Mouse (Mus musculus): ENCODE results near the gene I0C0044D17Rik. TPM values are rescaled to one million over a fixed set of nuclear protein-coding genes. Genes with fewer than 3 reads are reported as not detected.

Gene I0C0044D17Rik
- polyA plus RNA-seq, 1 experiment from 2014 or later: not detected

DNA sequence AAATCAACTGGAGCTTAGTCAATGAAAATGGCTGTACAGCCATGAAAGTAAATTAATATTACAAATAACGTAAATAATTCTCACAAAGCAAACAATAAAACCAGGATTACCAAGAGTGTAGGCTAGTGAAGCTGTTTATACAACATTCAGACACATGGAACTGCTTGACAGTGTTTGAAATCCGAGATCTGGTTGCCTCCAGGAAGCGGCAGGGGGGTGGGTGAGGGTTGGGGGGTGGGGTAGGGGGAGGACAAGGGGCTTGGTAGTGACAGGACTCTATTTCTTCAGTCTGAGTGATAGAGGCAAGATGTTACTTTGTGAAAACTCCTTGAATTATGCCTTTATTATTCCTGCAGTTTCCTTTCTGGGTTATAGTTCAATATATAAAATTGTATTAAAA lies 3.1 kb upstream of the I0C0044D17Rik start:
- H3K27me3 ChIP-seq: no peaks in the 10 kb centered on the region
- no peak overlapping the region for H3K4me3 ChIP-seq (replicated peaks)
- no peak overlapping the region for H3K9ac ChIP-seq
- H3K4me2 ChIP-seq: no peak overlapping the region
- H3K36me3 ChIP-seq (replicated peaks): no peaks in the 10 kb centered on the region
- no peak overlapping the region for H3K27ac ChIP-seq (replicated peaks)
- H3K9me3 ChIP-seq (replicated peaks): no peaks in the 10 kb centered on the region
- 39% methylated on average over 3 of the region's 3 CpGs for WGBS (ENCODE audit: insufficient replicate concordance)
- no peak for ATAC-seq (ENCODE audit: insufficient read depth)
- H3K4me1 ChIP-seq (replicated peaks): no peaks in the 10 kb centered on the region

DNA sequence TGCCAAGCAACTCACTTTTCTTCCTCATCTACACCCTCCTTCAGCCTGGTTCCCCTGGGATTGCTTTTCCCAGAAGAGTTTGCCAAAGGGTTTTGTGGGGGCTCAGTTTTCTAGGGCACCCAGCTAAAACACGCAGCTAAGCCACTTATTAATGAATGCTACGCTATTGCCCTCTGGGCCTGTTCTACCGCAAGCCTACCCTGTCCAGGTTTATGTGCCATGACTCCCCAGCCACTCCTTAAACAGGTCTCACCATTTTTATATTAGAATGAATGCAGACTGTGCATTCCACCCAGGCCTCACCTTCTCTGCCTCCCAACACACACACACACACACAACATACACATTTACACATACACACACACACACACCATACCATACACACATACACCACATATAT lies 593 bp downstream of the I0C0044D17Rik start:
- WGBS (ENCODE audit: insufficient replicate concordance): 65% methylated on average over 3 of the region's 3 CpGs
- no peak for ATAC-seq (ENCODE audit: insufficient read depth)

DNA sequence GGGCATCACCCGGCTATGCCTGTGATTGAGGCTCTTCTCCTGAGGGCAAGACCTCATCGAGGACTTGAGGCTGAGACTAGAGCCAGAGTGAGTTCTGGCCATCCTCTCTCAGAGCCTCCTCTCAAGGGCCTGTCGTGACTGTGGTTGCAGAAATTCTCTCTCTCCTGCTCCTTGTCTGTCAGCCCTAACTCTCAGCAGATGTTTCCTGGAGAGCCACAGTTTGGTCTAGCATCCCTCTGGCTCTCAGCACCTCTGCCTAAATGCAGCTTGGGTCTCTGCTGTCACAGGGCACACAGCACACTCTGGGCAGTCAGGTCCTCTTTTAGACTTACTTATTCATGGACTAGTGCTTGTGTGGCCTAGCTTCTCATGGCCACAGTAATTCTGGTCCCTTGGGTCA lies 1.2 kb downstream of the I0C0044D17Rik start:
- Histone ChIP-seq H3K4me3 (replicated peaks) (no peak overlapping the region), H3K27ac (replicated peaks) (no peak overlapping the region), H3K4me2 (no peak overlapping the region), H3K9me3 (replicated peaks) (no peaks in the 10 kb centered on the region), H3K9ac (no peak overlapping the region), H3K27me3 (peaks cover 19% of the 10 kb centered on the region), H3K36me3 (replicated peaks) (no peaks in the 10 kb centered on the region), H3K4me1 (replicated peaks) (no peaks in the 10 kb centered on the region)
- 40% methylated on average over 3 of the region's 3 CpGs for WGBS (ENCODE audit: insufficient replicate concordance)
- ATAC-seq (ENCODE audit: insufficient read depth): no peak

More for the DNA sequence above, 593 bp downstream of the I0C0044D17Rik start:
- no peak overlapping the region for H3K27ac ChIP-seq (replicated peaks)
- H3K4me3 ChIP-seq (replicated peaks): no peak overlapping the region
- no peaks in the 10 kb centered on the region for H3K36me3 ChIP-seq (replicated peaks)
- no peaks in the 10 kb centered on the region for H3K9me3 ChIP-seq (replicated peaks)
- no peak overlapping the region for H3K9ac ChIP-seq
- peaks cover 13% of the 10 kb centered on the region for H3K27me3 ChIP-seq
- H3K4me1 ChIP-seq (replicated peaks): no peaks in the 10 kb centered on the region
- H3K4me2 ChIP-seq: no peak overlapping the region

DNA sequence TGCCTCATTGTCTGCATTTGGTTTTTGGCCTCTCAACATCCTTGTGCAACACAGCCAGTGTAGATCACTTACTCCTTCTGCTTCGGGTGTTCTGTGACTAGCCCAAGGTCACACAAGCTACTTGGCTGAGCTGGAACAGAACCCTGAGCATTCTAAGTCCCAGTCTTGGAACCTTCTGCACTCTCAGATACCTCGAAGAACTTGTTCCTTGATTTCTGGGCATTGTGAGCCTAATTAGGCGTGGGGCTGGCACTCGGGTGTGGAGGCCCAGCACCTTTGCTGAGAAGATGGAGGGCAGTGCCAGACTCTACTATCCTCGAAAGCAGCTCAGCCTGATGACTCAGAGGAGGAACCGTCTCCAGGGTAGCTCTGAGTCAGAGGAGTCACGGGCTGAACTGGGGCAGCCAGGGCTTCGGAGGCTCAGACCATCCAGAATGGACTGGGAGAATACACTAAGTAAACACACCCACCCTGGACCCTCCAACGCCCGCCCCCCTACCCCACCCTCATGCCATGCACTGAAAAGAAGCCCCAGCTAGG lies 4.4 kb downstream of the I0C0044D17Rik start:
- no peak for ATAC-seq (ENCODE audit: insufficient read depth)
- Histone ChIP-seq H3K27ac (replicated peaks) (no peak overlapping the region), H3K4me2 (no peak overlapping the region), H3K36me3 (replicated peaks) (no peaks in the 10 kb centered on the region), H3K4me3 (replicated peaks) (no peak overlapping the region), H3K27me3 (peaks cover 42% of the 10 kb centered on the region), H3K9ac (no peak overlapping the region), H3K9me3 (replicated peaks) (no peaks in the 10 kb centered on the region), H3K4me1 (replicated peaks) (no peaks in the 10 kb centered on the region)
- WGBS (ENCODE audit: insufficient replicate concordance): 36% methylated on average over 10 of the region's 10 CpGs

DNA sequence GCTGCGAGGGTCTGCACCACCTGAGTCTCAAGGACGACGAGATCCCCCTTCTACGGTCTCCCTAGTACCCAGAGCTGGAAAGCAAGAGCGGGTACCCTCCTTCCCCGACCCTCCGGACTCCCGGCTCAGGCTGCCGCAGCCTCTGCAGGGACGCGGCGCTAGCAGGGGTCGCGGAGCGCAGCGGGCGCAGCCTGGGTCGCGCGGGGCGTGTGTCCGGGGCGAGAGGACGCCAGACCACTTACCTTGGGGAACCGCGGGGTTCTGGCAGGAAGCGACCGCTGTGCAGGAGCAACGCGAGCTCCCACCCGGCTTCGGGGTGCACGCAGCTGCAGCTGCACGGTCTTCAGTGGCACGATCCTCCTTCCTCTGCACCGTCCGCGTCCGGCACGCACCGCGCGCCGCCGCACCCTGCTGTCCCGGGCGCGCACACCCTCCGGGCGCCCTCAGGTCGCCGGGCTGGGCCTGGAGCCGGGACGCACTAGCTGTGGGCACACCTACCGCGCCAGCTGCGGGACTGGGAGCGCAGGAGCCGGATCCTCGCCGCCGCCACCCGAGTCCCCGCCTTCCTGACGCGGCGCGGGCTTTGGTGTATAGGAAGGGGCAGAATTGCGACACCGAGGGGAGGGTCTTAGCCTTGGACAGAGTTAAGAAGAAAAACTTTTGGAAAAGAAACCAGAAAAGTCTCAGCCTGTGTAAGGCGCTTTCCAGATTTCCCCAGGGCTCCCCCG lies 6.3 kb downstream of the I0C0044D17Rik start, which contains the start of gene Kank4:
Gene Kank4 (minus strand): TSS at position 354 of the 728 bp plus-strand sequence.
- no peak within 1 kb of the TSS for H3K27ac ChIP-seq (replicated peaks)
- under 1% methylated on average over 72 of the region's 72 CpGs for WGBS (ENCODE audit: insufficient replicate concordance)

DNA sequence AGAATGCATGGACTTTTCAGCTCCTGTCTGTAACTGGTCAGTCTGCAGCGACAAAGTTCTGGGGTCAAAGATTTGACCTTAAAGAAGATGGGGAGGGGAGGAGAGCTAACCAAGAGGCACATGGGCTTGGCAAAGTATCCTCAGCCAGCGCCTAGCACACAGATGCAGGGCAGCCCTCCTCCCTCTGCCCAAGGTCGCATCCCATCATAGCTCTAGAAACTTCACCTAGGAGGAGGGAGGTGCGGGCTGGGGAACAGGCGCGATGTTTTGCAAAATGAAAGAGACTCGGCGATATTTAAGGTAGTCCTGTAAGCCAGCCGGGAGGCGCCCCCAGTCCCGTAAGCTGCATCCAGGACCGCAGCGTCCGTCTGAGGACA lies 6.8 kb downstream of the I0C0044D17Rik start:
- H3K4me3 ChIP-seq (replicated peaks): peak overlapping the region; percentile 49
- H3K4me2 ChIP-seq: peak overlapping the region; percentile 67
- WGBS (ENCODE audit: insufficient replicate concordance): 3% methylated on average over 14 of the region's 14 CpGs
- no peaks in the 10 kb centered on the region for H3K4me1 ChIP-seq (replicated peaks)
- H3K27ac ChIP-seq (replicated peaks): no peak overlapping the region
- peaks cover 42% of the 10 kb centered on the region for H3K27me3 ChIP-seq
- no peak overlapping the region for H3K9ac ChIP-seq
- H3K36me3 ChIP-seq (replicated peaks): no peaks in the 10 kb centered on the region
- ATAC-seq (ENCODE audit: insufficient read depth): no peak
- no peaks in the 10 kb centered on the region for H3K9me3 ChIP-seq (replicated peaks)

More for the DNA sequence above, 6.3 kb downstream of the I0C0044D17Rik start, which contains the start of gene Kank4:
- Histone ChIP-seq H3K27me3 (peaks cover 42% of the 10 kb centered on the region), H3K4me2 (peak within 1 kb of the TSS; percentile 67), H3K4me1 (replicated peaks) (no peaks in the 10 kb centered on the region), H3K9ac (no peak within 1 kb of the TSS), H3K9me3 (replicated peaks) (no peaks in the 10 kb centered on the region), H3K36me3 (replicated peaks) (no peaks in the 10 kb centered on the region), H3K4me3 (replicated peaks) (peak within 1 kb of the TSS; percentile 49)
- ATAC-seq (ENCODE audit: insufficient read depth): no peak

DNA sequence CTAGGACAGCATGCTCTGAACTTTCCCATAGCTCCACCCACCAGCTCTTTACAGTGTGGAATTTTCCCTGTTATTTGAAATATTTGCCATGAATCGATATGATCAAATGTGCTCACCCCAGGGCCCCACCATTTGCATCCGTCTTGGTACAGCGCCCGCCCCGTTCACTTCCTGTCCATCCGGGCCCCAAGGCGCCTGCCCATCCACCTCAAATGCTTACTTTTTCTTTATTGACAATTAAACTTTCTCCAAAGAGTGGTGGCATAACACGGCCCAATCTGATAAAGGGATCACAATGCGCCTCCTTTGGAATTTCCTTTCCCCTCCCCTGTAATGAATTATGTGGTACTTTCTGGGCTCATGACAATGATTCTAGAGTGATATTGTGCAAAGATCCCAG lies 17.3 kb downstream of the I0C0044D17Rik start:
- Histone ChIP-seq H3K4me2 (no peak overlapping the region), H3K36me3 (replicated peaks) (no peaks in the 10 kb centered on the region), H3K9ac (no peak overlapping the region), H3K27ac (replicated peaks) (no peak overlapping the region), H3K9me3 (replicated peaks) (no peaks in the 10 kb centered on the region), H3K27me3 (no peaks in the 10 kb centered on the region), H3K4me3 (replicated peaks) (no peak overlapping the region), H3K4me1 (replicated peaks) (no peaks in the 10 kb centered on the region)
- ATAC-seq (ENCODE audit: insufficient read depth): no peak
- WGBS (ENCODE audit: insufficient replicate concordance): 60% methylated on average over 9 of the region's 9 CpGs

DNA sequence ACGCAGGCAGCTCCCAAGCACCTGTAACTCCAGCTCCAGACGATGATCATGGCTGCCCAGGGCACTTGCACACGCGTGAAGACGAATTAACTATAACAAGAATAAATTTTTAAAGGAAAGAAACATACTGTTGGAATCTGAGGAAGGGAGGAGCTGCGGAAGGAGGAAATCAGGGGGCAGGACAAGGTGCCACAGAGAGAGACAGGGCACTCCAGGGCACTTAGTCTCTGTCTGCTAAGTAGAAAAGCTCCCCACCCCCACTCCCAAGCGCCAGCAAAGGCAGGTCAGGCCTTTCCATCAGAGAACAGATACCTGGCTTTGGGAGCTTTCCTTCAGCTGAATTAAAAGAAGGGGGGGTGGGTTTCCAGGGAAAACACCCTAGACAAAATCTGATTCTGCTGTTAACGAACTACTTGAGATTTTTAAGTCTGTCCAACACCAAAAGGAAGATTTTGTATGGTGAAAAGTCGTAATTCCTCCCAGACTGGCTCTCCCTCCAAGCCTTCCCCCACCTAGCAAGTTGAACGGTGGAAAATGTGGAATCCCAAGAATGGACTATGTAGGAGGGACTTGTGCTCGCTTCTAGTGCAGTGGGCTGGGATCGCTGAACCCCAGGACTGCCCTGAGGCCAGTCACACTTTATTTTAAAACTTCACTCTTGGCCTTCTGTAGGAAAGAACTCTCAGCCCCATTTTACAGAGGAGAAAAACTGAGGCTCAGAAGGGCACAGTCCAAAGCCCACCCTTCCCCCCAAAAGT lies 18.2 kb downstream of the I0C0044D17Rik start:
- no peak overlapping the region for H3K27ac ChIP-seq (replicated peaks)
- no peaks in the 10 kb centered on the region for H3K27me3 ChIP-seq
- H3K9me3 ChIP-seq (replicated peaks): no peaks in the 10 kb centered on the region
- no peaks in the 10 kb centered on the region for H3K4me1 ChIP-seq (replicated peaks)
- H3K4me2 ChIP-seq: no peak overlapping the region
- H3K36me3 ChIP-seq (replicated peaks): no peaks in the 10 kb centered on the region
- no peak overlapping the region for H3K9ac ChIP-seq
- no peak overlapping the region for H3K4me3 ChIP-seq (replicated peaks)
- 53% methylated on average over 12 of the region's 12 CpGs for WGBS (ENCODE audit: insufficient replicate concordance)
- no peak for ATAC-seq (ENCODE audit: insufficient read depth)

DNA sequence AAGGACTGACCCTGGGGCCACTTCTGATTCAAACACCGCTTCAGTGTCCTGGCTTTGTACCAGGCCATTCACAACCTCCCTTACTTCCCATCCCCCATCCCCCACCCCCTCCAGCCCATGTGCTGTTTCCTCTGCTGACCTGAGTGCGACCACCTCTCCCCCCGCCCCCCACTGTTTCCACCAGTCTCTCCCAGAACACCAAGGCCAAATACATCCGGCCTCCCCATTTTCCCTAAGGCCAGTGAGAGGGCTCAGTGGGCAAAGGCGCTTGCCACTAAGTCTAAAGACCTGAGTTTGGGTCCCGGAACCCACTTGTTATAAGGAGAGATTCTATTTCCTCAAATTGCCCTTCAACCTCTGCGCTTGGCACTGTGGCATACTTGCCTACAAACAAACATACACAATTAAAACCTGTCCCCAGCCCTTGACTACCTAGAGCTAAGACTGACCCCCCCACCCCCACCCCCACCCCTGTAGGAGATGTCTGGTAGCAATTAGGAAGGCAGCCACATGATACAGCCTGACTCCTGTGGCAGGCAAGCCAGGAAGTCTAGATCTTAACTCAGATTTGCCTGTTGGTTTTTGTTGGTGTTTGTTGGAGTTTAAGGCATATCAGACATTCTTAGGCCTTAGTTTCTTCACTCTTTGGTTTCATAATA lies 19.0 kb downstream of the I0C0044D17Rik start:
- Histone ChIP-seq H3K9ac (no peak overlapping the region), H3K4me2 (no peak overlapping the region), H3K36me3 (replicated peaks) (no peaks in the 10 kb centered on the region), H3K4me1 (replicated peaks) (no peaks in the 10 kb centered on the region), H3K4me3 (replicated peaks) (no peak overlapping the region), H3K27me3 (no peaks in the 10 kb centered on the region), H3K9me3 (replicated peaks) (no peaks in the 10 kb centered on the region), H3K27ac (replicated peaks) (no peak overlapping the region)
- ATAC-seq (ENCODE audit: insufficient read depth): no peak
- WGBS (ENCODE audit: insufficient replicate concordance): 56% methylated on average over 7 of the region's 7 CpGs

DNA sequence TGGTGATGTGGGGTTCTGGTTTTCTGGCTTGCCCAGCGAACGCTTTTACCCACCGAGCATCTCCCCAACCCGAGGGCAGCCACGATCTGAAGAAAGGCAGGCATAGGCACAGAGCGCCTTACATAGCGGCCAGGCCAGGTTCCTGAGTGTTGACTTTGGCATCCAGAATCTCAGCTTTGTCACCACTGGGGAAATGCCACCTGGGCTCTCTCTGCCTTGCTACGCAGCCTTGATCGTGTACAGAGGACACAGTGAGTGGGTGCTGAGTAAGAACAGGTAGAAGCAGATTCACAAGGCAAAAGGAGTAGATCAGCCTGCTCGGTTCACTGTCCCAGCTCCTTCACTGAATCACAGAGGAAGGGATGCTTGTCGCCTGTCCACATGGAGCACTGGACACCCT lies 21.9 kb downstream of the I0C0044D17Rik start:
- no peak overlapping the region for H3K27ac ChIP-seq (replicated peaks)
- H3K9ac ChIP-seq: no peak overlapping the region
- H3K36me3 ChIP-seq (replicated peaks): no peaks in the 10 kb centered on the region
- H3K9me3 ChIP-seq (replicated peaks): no peaks in the 10 kb centered on the region
- no peak overlapping the region for H3K4me3 ChIP-seq (replicated peaks)
- no peak for ATAC-seq (ENCODE audit: insufficient read depth)
- no peaks in the 10 kb centered on the region for H3K4me1 ChIP-seq (replicated peaks)
- 72% methylated on average over 11 of the region's 11 CpGs for WGBS (ENCODE audit: insufficient replicate concordance)
- H3K4me2 ChIP-seq: no peak overlapping the region
- H3K27me3 ChIP-seq: no peaks in the 10 kb centered on the region

DNA sequence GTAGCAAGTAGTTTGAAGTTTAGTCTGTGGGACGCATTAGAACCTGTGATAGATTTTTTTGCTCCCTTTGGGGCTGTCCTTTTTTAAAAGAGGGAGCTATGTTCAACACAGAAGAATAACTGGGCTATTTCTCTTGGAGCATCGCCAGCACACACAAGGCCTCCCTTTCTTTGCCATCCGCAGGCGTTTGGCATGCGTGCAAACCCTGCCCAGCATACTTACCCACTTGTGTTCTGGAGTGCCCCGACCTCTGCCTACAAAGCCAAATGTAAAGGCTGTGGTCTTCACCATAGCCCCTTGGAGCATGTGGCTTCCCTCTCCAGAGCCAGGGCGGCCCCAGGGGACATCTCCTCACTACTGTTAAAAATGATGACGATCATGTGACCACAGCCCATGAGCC lies 22.8 kb downstream of the I0C0044D17Rik start:
- H3K4me2 ChIP-seq: no peak overlapping the region
- no peaks in the 10 kb centered on the region for H3K9me3 ChIP-seq (replicated peaks)
- no peaks in the 10 kb centered on the region for H3K4me1 ChIP-seq (replicated peaks)
- no peak overlapping the region for H3K4me3 ChIP-seq (replicated peaks)
- no peak overlapping the region for H3K9ac ChIP-seq
- no peak for ATAC-seq (ENCODE audit: insufficient read depth)
- H3K27me3 ChIP-seq: no peaks in the 10 kb centered on the region
- WGBS (ENCODE audit: insufficient replicate concordance): 76% methylated on average over 8 of the region's 8 CpGs
- H3K36me3 ChIP-seq (replicated peaks): no peaks in the 10 kb centered on the region
- no peak overlapping the region for H3K27ac ChIP-seq (replicated peaks)
